Mouse (Mus musculus): ENCODE measurements at regions not wholly inside any gene's neighbourhood (a gene's known extent, or its start where the extent isn't known, plus 50 kb on each side); places are given as distances from the start of the nearest gene placed in this dataset.

DNA sequence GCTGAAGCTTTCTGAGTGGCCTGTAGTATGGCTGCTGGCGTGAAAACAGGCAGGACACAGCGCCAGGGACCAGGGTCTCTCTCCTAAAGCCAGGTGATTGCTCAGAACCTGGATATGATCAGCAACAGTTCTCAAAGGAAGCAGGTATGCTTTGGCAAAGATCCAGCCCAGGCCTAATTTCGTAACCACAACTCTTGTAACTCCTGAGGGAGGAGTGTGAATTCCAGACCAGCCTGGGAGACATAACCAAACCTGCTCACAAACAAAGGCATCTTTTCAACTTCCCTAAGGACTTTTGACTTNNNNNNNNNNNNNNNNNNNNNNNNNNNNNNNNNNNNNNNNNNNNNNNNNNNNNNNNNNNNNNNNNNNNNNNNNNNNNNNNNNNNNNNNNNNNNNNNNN, 510.9 kb upstream of the Kdm8 start:
- Histone ChIP-seq H3K36me3 (ENCODE audit: control insufficient read depth, insufficient read depth, low read length) (no peaks in the 10 kb centered on the region), H3K4me1 (ENCODE audit: control insufficient read depth, insufficient read depth, low read length) (no peaks in the 10 kb centered on the region)
- no peak for TF ChIP-seq CTCF (IDR thresholded peaks at IDR 0.05; ENCODE audit: control insufficient read depth, insufficient read depth, insufficient replicate concordance, low read depth, low read length)
- TF ChIP-seq POLR2A (IDR thresholded peaks at IDR 0.05; ENCODE audit: control insufficient read depth, low read depth, low read length), result no peak

DNA sequence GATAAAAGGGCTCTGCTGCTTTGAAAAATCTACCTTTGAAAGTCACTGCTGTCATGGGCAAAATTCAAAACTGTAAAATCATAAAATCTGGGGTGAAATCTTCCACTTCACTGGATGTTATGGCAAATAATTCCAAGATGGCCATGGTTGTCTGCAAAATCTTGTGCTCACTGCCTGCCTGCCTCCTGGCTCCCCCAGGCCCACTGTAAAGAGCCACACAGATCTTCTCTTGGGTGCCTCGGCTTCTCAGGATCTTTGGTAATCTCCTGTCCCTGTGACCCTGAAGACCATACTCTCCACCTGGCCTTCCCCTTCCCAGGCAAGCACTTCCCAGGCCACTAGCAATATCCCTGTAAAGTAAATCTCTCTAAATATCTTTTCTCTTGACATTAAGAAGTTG, 505.1 kb upstream of the Kdm8 start:
- H3K36me3 ChIP-seq (ENCODE audit: control insufficient read depth, insufficient read depth, low read length), result no peaks in the 10 kb centered on the region
- no peaks in the 10 kb centered on the region for H3K4me1 ChIP-seq (ENCODE audit: control insufficient read depth, insufficient read depth, low read length)
- no peak overlapping the region for H3K27ac ChIP-seq (ENCODE audit: control insufficient read depth, insufficient read depth, low read depth, low read length)
- TF ChIP-seq POLR2A (IDR thresholded peaks at IDR 0.05; ENCODE audit: control insufficient read depth, low read depth, low read length) (no peak), CTCF (IDR thresholded peaks at IDR 0.05; ENCODE audit: control insufficient read depth, insufficient read depth, insufficient replicate concordance, low read depth, low read length) (no peak)
- H3K27me3 ChIP-seq (ENCODE audit: control insufficient read depth, insufficient read depth, low read length), result no peaks in the 10 kb centered on the region
- no peak overlapping the region for H3K4me3 ChIP-seq (ENCODE audit: control insufficient read depth, low read depth, low read length)

More for the DNA sequence above, 510.9 kb upstream of the Kdm8 start:
- Histone ChIP-seq H3K4me3 (ENCODE audit: control insufficient read depth, low read depth, low read length) (no peak overlapping the region), H3K27me3 (ENCODE audit: control insufficient read depth, insufficient read depth, low read length) (no peaks in the 10 kb centered on the region), H3K27ac (ENCODE audit: control insufficient read depth, insufficient read depth, low read depth, low read length) (no peak overlapping the region)

DNA sequence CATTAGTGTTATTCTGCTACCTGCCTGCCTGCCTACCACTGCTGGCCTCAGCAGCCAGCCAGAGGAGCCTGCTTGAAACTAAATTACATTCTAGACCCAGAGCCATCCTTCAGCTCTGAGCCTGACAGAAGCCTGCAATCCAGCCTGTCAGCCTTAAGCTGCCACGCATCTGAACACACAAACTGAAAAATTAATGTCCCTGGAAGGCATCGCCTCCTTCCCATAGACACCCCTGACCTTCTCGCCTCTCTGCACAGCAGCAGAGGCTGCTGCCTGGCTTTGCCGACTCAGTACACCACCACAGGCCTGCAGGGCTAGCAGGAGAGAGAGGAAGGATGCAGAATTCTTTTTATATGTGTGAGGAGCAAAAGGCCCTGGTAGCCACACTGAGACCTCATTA, 502.9 kb upstream of the Kdm8 start:
- TF ChIP-seq POLR2A (IDR thresholded peaks at IDR 0.05; ENCODE audit: control insufficient read depth, low read depth, low read length) (no peak), CTCF (IDR thresholded peaks at IDR 0.05; ENCODE audit: control insufficient read depth, insufficient read depth, insufficient replicate concordance, low read depth, low read length) (no peak)
- H3K27ac ChIP-seq (ENCODE audit: control insufficient read depth, insufficient read depth, low read depth, low read length), result no peak overlapping the region
- H3K4me1 ChIP-seq (ENCODE audit: control insufficient read depth, insufficient read depth, low read length), result no peaks in the 10 kb centered on the region
- no peaks in the 10 kb centered on the region for H3K27me3 ChIP-seq (ENCODE audit: control insufficient read depth, insufficient read depth, low read length)
- H3K36me3 ChIP-seq (ENCODE audit: control insufficient read depth, insufficient read depth, low read length), result no peaks in the 10 kb centered on the region
- H3K4me3 ChIP-seq (ENCODE audit: control insufficient read depth, low read depth, low read length), result no peak overlapping the region

DNA sequence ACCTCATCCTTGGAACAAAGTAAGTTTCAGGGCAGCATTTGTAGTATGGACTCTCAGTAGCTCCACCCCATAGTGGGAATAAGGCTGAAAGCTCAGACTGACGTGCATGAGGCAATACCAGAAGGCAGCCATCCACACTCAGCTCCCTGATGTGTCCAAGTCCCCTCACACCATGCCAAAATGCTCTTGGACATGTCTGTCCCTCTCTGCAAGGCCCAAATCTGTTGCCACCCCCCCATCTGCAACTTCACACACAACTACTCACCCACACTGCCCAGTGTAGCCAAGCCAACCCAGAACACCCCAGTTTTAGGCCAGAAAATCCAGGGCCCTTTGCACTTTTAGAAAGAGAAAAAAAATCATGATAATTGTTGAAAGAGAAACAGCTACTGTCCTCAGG, 498.1 kb upstream of the Kdm8 start:
- TF ChIP-seq POLR2A (IDR thresholded peaks at IDR 0.05; ENCODE audit: control insufficient read depth, low read depth, low read length) (no peak), CTCF (IDR thresholded peaks at IDR 0.05; ENCODE audit: control insufficient read depth, insufficient read depth, insufficient replicate concordance, low read depth, low read length) (no peak)
- Histone ChIP-seq H3K36me3 (ENCODE audit: control insufficient read depth, insufficient read depth, low read length) (no peaks in the 10 kb centered on the region), H3K4me3 (ENCODE audit: control insufficient read depth, low read depth, low read length) (no peak overlapping the region), H3K27ac (ENCODE audit: control insufficient read depth, insufficient read depth, low read depth, low read length) (no peak overlapping the region), H3K4me1 (ENCODE audit: control insufficient read depth, insufficient read depth, low read length) (no peaks in the 10 kb centered on the region), H3K27me3 (ENCODE audit: control insufficient read depth, insufficient read depth, low read length) (no peaks in the 10 kb centered on the region)

DNA sequence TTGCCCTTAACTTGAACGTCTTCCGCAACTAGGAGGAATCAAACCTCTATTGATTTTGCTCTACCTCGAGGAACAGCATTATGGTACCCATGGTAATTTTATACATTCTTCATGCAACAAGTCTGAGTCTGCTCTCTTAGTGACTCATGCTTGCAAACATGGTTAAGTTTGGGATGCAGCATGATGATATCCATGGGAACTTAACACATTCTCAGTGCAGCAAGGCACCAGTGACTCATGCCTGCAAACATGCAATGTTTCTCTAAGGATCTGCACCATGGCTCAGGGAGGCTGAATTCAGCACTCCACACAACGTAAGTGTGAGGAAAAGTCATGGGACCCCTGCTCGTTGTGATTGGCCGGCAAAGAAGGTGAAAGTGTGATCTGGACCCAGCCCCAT, 487.1 kb upstream of the Kdm8 start:
- TF ChIP-seq CTCF (IDR thresholded peaks at IDR 0.05; ENCODE audit: control insufficient read depth, insufficient read depth, insufficient replicate concordance, low read depth, low read length) (no peak), POLR2A (IDR thresholded peaks at IDR 0.05; ENCODE audit: control insufficient read depth, low read depth, low read length) (no peak)
- Histone ChIP-seq H3K27ac (ENCODE audit: control insufficient read depth, insufficient read depth, low read depth, low read length) (no peak overlapping the region), H3K4me1 (ENCODE audit: control insufficient read depth, insufficient read depth, low read length) (no peaks in the 10 kb centered on the region), H3K27me3 (ENCODE audit: control insufficient read depth, insufficient read depth, low read length) (no peaks in the 10 kb centered on the region), H3K4me3 (ENCODE audit: control insufficient read depth, low read depth, low read length) (no peak overlapping the region), H3K36me3 (ENCODE audit: control insufficient read depth, insufficient read depth, low read length) (no peaks in the 10 kb centered on the region)

DNA sequence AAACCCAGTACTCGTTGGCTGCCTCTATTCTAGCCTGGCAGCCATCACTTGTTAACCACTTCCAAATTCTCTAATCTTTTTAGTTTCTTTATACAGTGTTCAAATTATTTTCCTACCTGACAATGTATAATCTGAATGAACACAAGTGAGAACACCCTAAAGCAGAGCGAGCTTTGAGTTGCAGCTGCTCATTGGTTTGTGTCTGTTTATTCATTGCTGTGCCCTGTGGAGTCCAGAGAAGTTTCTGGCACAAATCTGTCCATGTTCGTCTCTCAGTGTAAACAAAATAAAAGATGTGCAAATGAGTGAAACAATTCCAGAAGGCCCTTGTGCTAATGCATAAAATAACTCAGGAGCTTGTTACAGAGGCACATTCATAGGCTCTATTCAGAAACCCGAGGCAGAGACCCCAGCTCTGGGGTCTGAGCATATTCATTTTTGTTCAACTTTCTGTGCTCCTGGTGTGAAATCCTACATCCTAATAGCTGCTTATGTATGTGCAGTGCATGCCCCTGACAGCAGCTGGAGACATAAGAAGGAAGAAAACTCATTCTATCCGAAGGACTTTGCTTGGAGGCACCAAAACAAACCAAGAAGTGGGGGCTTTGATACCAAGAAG, 469.5 kb upstream of the Kdm8 start:
- no peak for TF ChIP-seq CTCF (IDR thresholded peaks at IDR 0.05; ENCODE audit: control insufficient read depth, insufficient read depth, insufficient replicate concordance, low read depth, low read length)
- no peak for TF ChIP-seq POLR2A (IDR thresholded peaks at IDR 0.05; ENCODE audit: control insufficient read depth, low read depth, low read length)
- Histone ChIP-seq H3K27ac (ENCODE audit: control insufficient read depth, insufficient read depth, low read depth, low read length) (no peak overlapping the region), H3K4me3 (ENCODE audit: control insufficient read depth, low read depth, low read length) (no peak overlapping the region), H3K36me3 (ENCODE audit: control insufficient read depth, insufficient read depth, low read length) (no peaks in the 10 kb centered on the region), H3K4me1 (ENCODE audit: control insufficient read depth, insufficient read depth, low read length) (no peaks in the 10 kb centered on the region), H3K27me3 (ENCODE audit: control insufficient read depth, insufficient read depth, low read length) (no peaks in the 10 kb centered on the region)

DNA sequence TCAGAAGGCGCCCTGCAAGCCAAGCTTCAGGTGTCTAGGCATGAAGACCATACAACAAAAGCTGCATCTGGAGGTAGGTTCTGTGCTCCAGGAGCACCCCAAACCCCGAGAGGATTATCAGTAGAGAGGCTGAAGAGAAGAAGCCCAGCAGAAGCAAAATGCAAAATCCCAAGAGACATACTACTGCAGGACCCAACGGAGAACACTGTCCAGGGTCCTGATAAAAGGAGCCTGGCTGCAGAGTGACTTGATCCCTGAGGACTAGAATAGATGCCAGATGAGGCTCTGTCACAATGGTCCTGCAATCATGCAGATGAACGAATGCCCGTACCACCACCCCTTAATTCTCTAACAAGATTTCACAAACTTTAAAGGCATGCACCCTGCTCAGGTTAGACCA, 455.0 kb upstream of the Kdm8 start:
- TF ChIP-seq CTCF (IDR thresholded peaks at IDR 0.05; ENCODE audit: control insufficient read depth, insufficient read depth, insufficient replicate concordance, low read depth, low read length) (no peak), POLR2A (IDR thresholded peaks at IDR 0.05; ENCODE audit: control insufficient read depth, low read depth, low read length) (no peak)
- Histone ChIP-seq H3K27ac (ENCODE audit: control insufficient read depth, insufficient read depth, low read depth, low read length) (no peak overlapping the region), H3K4me3 (ENCODE audit: control insufficient read depth, low read depth, low read length) (no peak overlapping the region), H3K36me3 (ENCODE audit: control insufficient read depth, insufficient read depth, low read length) (no peaks in the 10 kb centered on the region), H3K27me3 (ENCODE audit: control insufficient read depth, insufficient read depth, low read length) (no peaks in the 10 kb centered on the region), H3K4me1 (ENCODE audit: control insufficient read depth, insufficient read depth, low read length) (peaks cover 3% of the 10 kb centered on the region)

DNA sequence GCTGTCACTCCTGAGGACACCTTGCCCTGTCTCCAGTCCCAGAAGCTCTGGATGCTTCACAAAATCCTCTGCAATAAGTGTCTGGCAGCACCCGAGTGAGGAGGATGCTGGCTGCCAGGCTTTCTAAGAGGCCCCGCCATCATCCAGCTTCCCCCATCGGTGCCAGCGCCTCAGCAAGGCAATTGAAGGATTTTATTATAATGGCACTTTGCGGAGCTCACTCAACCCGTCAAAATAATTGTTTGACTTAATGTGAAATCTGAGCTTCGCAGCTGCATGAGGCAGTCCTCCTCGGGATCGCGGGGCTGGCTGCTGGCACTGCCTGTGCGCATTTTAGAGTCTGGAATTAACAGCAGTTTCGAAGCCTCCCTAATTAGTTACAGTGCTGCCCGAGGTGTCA, 453.8 kb upstream of the Kdm8 start:
- TF ChIP-seq CTCF (IDR thresholded peaks at IDR 0.05; ENCODE audit: control insufficient read depth, insufficient read depth, insufficient replicate concordance, low read depth, low read length) (no peak), POLR2A (IDR thresholded peaks at IDR 0.05; ENCODE audit: control insufficient read depth, low read depth, low read length) (no peak)
- Histone ChIP-seq H3K4me1 (ENCODE audit: control insufficient read depth, insufficient read depth, low read length) (peaks cover 3% of the 10 kb centered on the region), H3K4me3 (ENCODE audit: control insufficient read depth, low read depth, low read length) (no peak overlapping the region), H3K27me3 (ENCODE audit: control insufficient read depth, insufficient read depth, low read length) (no peaks in the 10 kb centered on the region), H3K27ac (ENCODE audit: control insufficient read depth, insufficient read depth, low read depth, low read length) (no peak overlapping the region), H3K36me3 (ENCODE audit: control insufficient read depth, insufficient read depth, low read length) (no peaks in the 10 kb centered on the region)
